In genomic region chrX:53101165-53101564, GRCm38 (mm10) we compare ENCODE assay signal across 21 mouse cellular contexts.
DNase-seq lines count a peak whose midpoint lies in the region; ATAC-seq and TF ChIP-seq lines count a peak whose summit lies in the region.
"Had no signal": no experiment of that assay in that cellular context is flagged by ENCODE, and none has a peak within 500 bp of the region (broad histone marks: within the 10 kb centered on the region; RNA-seq: fewer than 3 reads in every experiment).

No protein-coding gene starts in this region.

- no peaks in the 10 kb centered on the region for H3K36me3 ChIP-seq in heart, embryonic 10.5 days
- H3K36me3 ChIP-seq in hindbrain, postnatal 0 days (ENCODE audit: insufficient read depth, low read length) = no peaks in the 10 kb centered on the region
- no peaks in the 10 kb centered on the region for H3K36me3 ChIP-seq in hindbrain, embryonic 11.5 days (ENCODE audit: control insufficient read depth, insufficient read depth, low read length)
- no peaks in the 10 kb centered on the region for H3K36me3 ChIP-seq in thymus, adult 2 months (ENCODE audit: control insufficient read depth, insufficient read depth, low read length)
- H3K36me3 ChIP-seq: embryonic facial prominence, embryonic 13.5 days; forebrain, embryonic 10.5 days; intestine, embryonic 15.5 days had no signal

- no peak for ATAC-seq in hindbrain, postnatal 0 days
- no peak for ATAC-seq in hindbrain, embryonic 11.5 days (ENCODE audit: low FRiP score)
- ATAC-seq: intestine, embryonic 15.5 days; liver, postnatal 0 days had no signal

- TF ChIP-seq POLR2A in thymus, adult 2 months (IDR thresholded peaks at IDR 0.05; ENCODE audit: control insufficient read depth, extremely low read depth, insufficient read depth, low read length, poor library complexity) = no peak

- no peak for DNase-seq in heart, embryonic 10.5 days (ENCODE audit: low spot score)
- no peak for DNase-seq in heart, adult 8-10 months (ENCODE audit: low spot score)
- DNase-seq in hindbrain, postnatal 0 days (ENCODE audit: low spot score) = peak; percentile 8
- no peak for DNase-seq in hindbrain, embryonic 11.5 days (ENCODE audit: low spot score)
- DNase-seq in retina, postnatal 1 day = peak; percentile 5
- DNase-seq in retina, embryonic 14.5 days (ENCODE audit: low spot score) = no peak
- DNase-seq in thymus, adult 2 months = no peak
- DNase-seq in embryo, embryonic 10.5 days (ENCODE audit: low spot score) = no peak
- DNase-seq: B cell, adult 2 months; cerebellum, adult 8-10 months; gastrocnemius, postnatal 14 days; heart, postnatal 10 days; liver, postnatal 0 days; lung, postnatal 14 days; right cerebral cortex, adult 18-20 months; thymus, postnatal 14 days had no signal

- H3K4me3 ChIP-seq in heart, embryonic 10.5 days = no peak overlapping the region
- no peak overlapping the region for H3K4me3 ChIP-seq in hindbrain, postnatal 0 days (ENCODE audit: low read length)
- no peak overlapping the region for H3K4me3 ChIP-seq in hindbrain, embryonic 11.5 days (ENCODE audit: low read depth, low read length)
- no peak overlapping the region for H3K4me3 ChIP-seq in thymus, adult 2 months (ENCODE audit: control insufficient read depth, insufficient read depth, low read length)
- H3K4me3 ChIP-seq: embryonic facial prominence, embryonic 13.5 days; forebrain, embryonic 10.5 days; intestine, embryonic 15.5 days; megakaryocyte, embryonic 14.5 days had no signal

- no peak overlapping the region for H3K9ac ChIP-seq in hindbrain, postnatal 0 days (replicated peaks; ENCODE audit: low read length)
- no peak overlapping the region for H3K9ac ChIP-seq in hindbrain, embryonic 11.5 days (ENCODE audit: low read depth, low read length)
- H3K9ac ChIP-seq: embryonic facial prominence, embryonic 13.5 days; hindbrain, embryonic 14.5 days; intestine, embryonic 15.5 days; liver, postnatal 0 days had no signal

- H3K4me2 ChIP-seq in hindbrain, postnatal 0 days (ENCODE audit: low read depth, low read length) = no peak overlapping the region
- no peak overlapping the region for H3K4me2 ChIP-seq in hindbrain, embryonic 11.5 days (replicated peaks; ENCODE audit: low read depth, low read length)
- H3K4me2 ChIP-seq: embryonic facial prominence, embryonic 13.5 days; hindbrain, embryonic 14.5 days; intestine, embryonic 15.5 days had no signal

- WGBS in heart, embryonic 10.5 days = 51% methylated on average over 2 of the region's 2 CpGs
- whole genome bisulfite sequencing in hindbrain, postnatal 0 days = 52% methylated on average over 2 of the region's 2 CpGs
- WGBS in hindbrain, embryonic 11.5 days = 77% methylated on average over 2 of the region's 2 CpGs
- WGBS in thymus, adult 2 months = 83% methylated on average over 2 of the region's 2 CpGs

- TF ChIP-seq CTCF in hindbrain, postnatal 0 days (IDR thresholded peaks at IDR 0.05; ENCODE audit: low read depth) = no peak
- TF ChIP-seq CTCF in thymus, adult 2 months (IDR thresholded peaks at IDR 0.05; ENCODE audit: borderline replicate concordance, control insufficient read depth, extremely low read depth, insufficient read depth, low read length, poor library complexity) = no peak

- H3K4me1 ChIP-seq in heart, embryonic 10.5 days = peaks cover 10% of the 10 kb centered on the region; the same call in 1 of the 2 replicates
- H3K4me1 ChIP-seq in hindbrain, postnatal 0 days (ENCODE audit: insufficient read depth, low read length) = no peaks in the 10 kb centered on the region
- H3K4me1 ChIP-seq in hindbrain, embryonic 11.5 days (replicated peaks; ENCODE audit: control insufficient read depth, insufficient read depth, low read length) = no peaks in the 10 kb centered on the region
- no peaks in the 10 kb centered on the region for H3K4me1 ChIP-seq in thymus, adult 2 months (replicated peaks; ENCODE audit: control insufficient read depth, insufficient read depth, low read length)
- H3K4me1 ChIP-seq: intestine, embryonic 15.5 days had no signal

- H3K27me3 ChIP-seq in heart, embryonic 10.5 days (ENCODE audit: insufficient read depth, poor library complexity, severe bottlenecking) = no peaks in the 10 kb centered on the region
- no peaks in the 10 kb centered on the region for H3K27me3 ChIP-seq in hindbrain, postnatal 0 days (ENCODE audit: insufficient read depth, low read length)
- H3K27me3 ChIP-seq in hindbrain, embryonic 11.5 days (ENCODE audit: control insufficient read depth, insufficient read depth, low read length) = no peaks in the 10 kb centered on the region
- H3K27me3 ChIP-seq in thymus, adult 2 months (ENCODE audit: control insufficient read depth, insufficient read depth, low read length) = no peaks in the 10 kb centered on the region
- H3K27me3 ChIP-seq: embryonic facial prominence, embryonic 13.5 days; intestine, embryonic 15.5 days had no signal

- no peaks in the 10 kb centered on the region for H3K9me3 ChIP-seq in heart, embryonic 10.5 days
- no peaks in the 10 kb centered on the region for H3K9me3 ChIP-seq in hindbrain, postnatal 0 days (ENCODE audit: low read length)
- H3K9me3 ChIP-seq in hindbrain, embryonic 11.5 days (ENCODE audit: control insufficient read depth, low read length) = no peaks in the 10 kb centered on the region
- H3K9me3 ChIP-seq: embryonic facial prominence, embryonic 13.5 days; forebrain, embryonic 10.5 days; intestine, embryonic 15.5 days; megakaryocyte, embryonic 14.5 days had no signal

- H3K27ac ChIP-seq in heart, embryonic 10.5 days = peak overlapping the region; percentile 37; the same call in 1 of the 2 replicates
- H3K27ac ChIP-seq in hindbrain, postnatal 0 days = no peak overlapping the region
- no peak overlapping the region for H3K27ac ChIP-seq in hindbrain, embryonic 11.5 days (ENCODE audit: low read depth, low read length)
- no peak overlapping the region for H3K27ac ChIP-seq in thymus, adult 2 months (ENCODE audit: control insufficient read depth, insufficient read depth, low read length)
- H3K27ac ChIP-seq: embryonic facial prominence, embryonic 13.5 days; forebrain, embryonic 10.5 days; hindbrain, embryonic 14.5 days had no signal

Comparison
In these comparisons a context has a peak if more than half of its experiments do, and no peak if none do; other contexts are left out.
1. DNase-seq: peak in hindbrain, postnatal 0 days (single experiment) and retina, postnatal 1 day (single experiment); none in heart, embryonic 10.5 days (single experiment), heart, adult 8-10 months (single experiment), hindbrain, embryonic 11.5 days (single experiment), retina, embryonic 14.5 days (single experiment), thymus, adult 2 months (single experiment) and embryo, embryonic 10.5 days (single experiment).